Comparison of ENCODE assay signal across 8 mouse cellular contexts in the genomic region with DNA sequence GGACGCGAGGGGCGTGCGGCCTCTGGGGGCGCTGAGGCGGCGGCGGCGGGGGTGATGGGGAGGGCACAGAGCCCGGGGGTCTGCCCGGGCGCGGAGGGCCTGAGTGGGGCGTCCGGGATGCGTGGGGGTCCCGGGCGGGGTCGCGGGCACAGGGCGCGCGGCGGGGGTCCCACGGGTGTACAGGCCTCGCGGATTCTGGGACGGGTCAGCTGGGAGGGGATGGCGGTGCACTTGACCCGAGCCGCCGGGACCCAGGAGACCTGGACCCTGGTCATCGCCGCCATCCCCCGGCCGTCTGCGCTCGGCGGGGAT. TPM values are rescaled to one million over a fixed set of nuclear protein-coding genes. Genes with fewer than 3 reads are reported as not detected.
A peak's percentile ranks its signal among the peaks of the same experiment; 100 is the strongest.
DNase-seq lines count a peak whose midpoint lies in the region; ATAC-seq and TF ChIP-seq lines count a peak whose summit lies in the region.

No protein-coding gene starts in this region.

- no peaks in the 10 kb centered on the region for H3K27me3 ChIP-seq in lung, postnatal 0 days (replicated peaks; ENCODE audit: insufficient read depth, low read length)
- H3K27me3 ChIP-seq in limb, embryonic 15.5 days = no peaks in the 10 kb centered on the region
- H3K27me3 ChIP-seq in stomach, embryonic 15.5 days (replicated peaks) = no peaks in the 10 kb centered on the region

- WGBS in lung, postnatal 0 days = 0% methylated on average over 3 of the region's 39 CpGs
- WGBS in limb, embryonic 15.5 days = under 1% methylated on average over 35 of the region's 39 CpGs
- WGBS in stomach, embryonic 15.5 days = 0% methylated on average over 24 of the region's 39 CpGs

- no peak for TF ChIP-seq CTCF in lung, postnatal 0 days (IDR thresholded peaks at IDR 0.05)

- peak overlapping the region; percentile 76 for H3K4me2 ChIP-seq in lung, postnatal 0 days (replicated peaks; ENCODE audit: low read depth, low read length)
- peak overlapping the region; percentile 77 for H3K4me2 ChIP-seq in limb, embryonic 15.5 days
- peak overlapping the region; percentile 76 for H3K4me2 ChIP-seq in stomach, embryonic 15.5 days

- TF ChIP-seq EP300 in lung, postnatal 0 days (IDR thresholded peaks at IDR 0.05) = no peak

- peak overlapping the region; percentile 84 for H3K9ac ChIP-seq in lung, postnatal 0 days (replicated peaks; ENCODE audit: low read depth)
- peak overlapping the region; percentile 82 for H3K9ac ChIP-seq in limb, embryonic 15.5 days
- H3K9ac ChIP-seq in stomach, embryonic 15.5 days = peak overlapping the region; percentile 84

- peaks cover 14% of the 10 kb centered on the region; the same call in 1 of the 2 replicates for H3K4me1 ChIP-seq in lung, postnatal 0 days (ENCODE audit: insufficient read depth, low read depth, low read length)
- H3K4me1 ChIP-seq in limb, embryonic 15.5 days = peaks cover 30% of the 10 kb centered on the region
- peaks cover 14% of the 10 kb centered on the region for H3K4me1 ChIP-seq in stomach, embryonic 15.5 days

- no peaks in the 10 kb centered on the region for H3K36me3 ChIP-seq in lung, postnatal 0 days (ENCODE audit: insufficient read depth, low read length)
- H3K36me3 ChIP-seq in limb, embryonic 15.5 days = peaks cover 9% of the 10 kb centered on the region; the same call in 1 of the 2 replicates
- H3K36me3 ChIP-seq in stomach, embryonic 15.5 days = no peaks in the 10 kb centered on the region

- H3K27ac ChIP-seq in lung, postnatal 0 days (ENCODE audit: low read length) = peak overlapping the region; percentile 99
- peak overlapping the region; percentile 99 for H3K27ac ChIP-seq in limb, embryonic 15.5 days
- H3K27ac ChIP-seq in stomach, embryonic 15.5 days = peak overlapping the region; percentile 99

- peak; percentile 15; the same call in 1 of the 2 replicates for ATAC-seq in cerebellum, adult (ENCODE audit: insufficient number of reproducible peaks, low FRiP score, low TSS enrichment)
- no peak for ATAC-seq in lung, postnatal 0 days
- ATAC-seq in limb, embryonic 15.5 days (ENCODE audit: insufficient number of reproducible peaks, low FRiP score, low TSS enrichment, low read depth) = peak; percentile 1; the same call in 1 of the 2 replicates
- ATAC-seq in stomach, embryonic 15.5 days (ENCODE audit: insufficient read depth, low FRiP score, low read depth) = peak; percentile 1; the same call in 1 of the 2 replicates

- no peaks in the 10 kb centered on the region for H3K9me3 ChIP-seq in lung, postnatal 0 days (ENCODE audit: low read length)
- H3K9me3 ChIP-seq in limb, embryonic 15.5 days = no peaks in the 10 kb centered on the region
- H3K9me3 ChIP-seq in stomach, embryonic 15.5 days = no peaks in the 10 kb centered on the region

- H3K4me3 ChIP-seq in lung, postnatal 0 days (ENCODE audit: low read depth, low read length) = peak overlapping the region; percentile 97
- peak overlapping the region; percentile 96 for H3K4me3 ChIP-seq in limb, embryonic 15.5 days
- H3K4me3 ChIP-seq in stomach, embryonic 15.5 days (replicated peaks) = peak overlapping the region; percentile 97

- no peak for DNase-seq in cerebellum, postnatal 14 days
- no peak for DNase-seq in lung, postnatal 0 days (ENCODE audit: low spot score)
- no peak for DNase-seq in lung, postnatal 36 days
- DNase-seq in natural killer cell, adult 2 months (ENCODE audit: low spot score in 2 of 2) = no peak
- no peak for DNase-seq in MN1 (ENCODE audit: low spot score)

RNA-seq across cellular contexts. Expression of a gene that starts 0.3 kb away (rescaled TPM):
- 24.8 and 29.6 TPM in 2 replicates for polyA plus RNA-seq in lung, postnatal 0 days (2015; fragmentation: Nextera tagmentation; extraction: Ambion mirVana)
- 18.0 and 22.0 TPM in 2 replicates for polyA plus RNA-seq in limb, embryonic 15.5 days (2015; fragmentation: Nextera tagmentation; extraction: Ambion mirVana)
- 19.3 and 21.6 TPM in 2 replicates for polyA plus RNA-seq in stomach, embryonic 15.5 days (2015; fragmentation: Nextera tagmentation; extraction: Ambion mirVana)

RNA-seq across cellular contexts. Expression of a gene that starts 54.6 kb away (rescaled TPM):
- polyA plus RNA-seq in lung, postnatal 0 days (2015; fragmentation: Nextera tagmentation; extraction: Ambion mirVana) = 1.3 and 2.2 TPM in 2 replicates
- polyA plus RNA-seq in limb, embryonic 15.5 days (2015; fragmentation: Nextera tagmentation; extraction: Ambion mirVana) = 8.3 and 8.7 TPM in 2 replicates
- polyA plus RNA-seq in stomach, embryonic 15.5 days (2015; fragmentation: Nextera tagmentation; extraction: Ambion mirVana) = 4.9 and 6.6 TPM in 2 replicates
